Mouse (Mus musculus): Measurements from ENCODE around the gene Wipf1. TPM values are rescaled to one million over a fixed set of nuclear protein-coding genes. Genes with fewer than 3 reads are reported as not detected.

Gene Wipf1
- polyA plus RNA-seq, 1 experiment from 2014 or later = 10.9 TPM

GRCm38 (mm10) chr2:73385172-73385571, 144.4 kb downstream of the Wipf1 start:
- WGBS = 81% methylated on average over 4 of the region's 4 CpGs
- DNase-seq (ENCODE audit: low spot score) = no peak
- no peak overlapping the region for H3K27ac ChIP-seq (ENCODE audit: low read depth, low read length)
- H3K4me2 ChIP-seq (ENCODE audit: low read depth, low read length, severe bottlenecking) = no peak overlapping the region; the same call in 1 of the 2 replicates
- no peaks in the 10 kb centered on the region for H3K27me3 ChIP-seq (ENCODE audit: control insufficient read depth, insufficient read depth, low read length)
- H3K9me3 ChIP-seq (ENCODE audit: control insufficient read depth, low read length) = no peaks in the 10 kb centered on the region
- 0 out of 2 replicates have a peak, but pooled peaks cover 3% of the 10 kb centered on the region for H3K4me1 ChIP-seq (replicated peaks; ENCODE audit: control insufficient read depth, insufficient read depth, low read length)
- no peak overlapping the region for H3K9ac ChIP-seq (ENCODE audit: low read length)
- no peak for ATAC-seq (replicated peaks; ENCODE audit: low FRiP score)
- no peak overlapping the region for H3K4me3 ChIP-seq (ENCODE audit: low read depth, low read length)
- no peaks in the 10 kb centered on the region for H3K36me3 ChIP-seq (ENCODE audit: control insufficient read depth, insufficient read depth, low read length)

GRCm38 (mm10) chr2:73380298-73380975, 149.1 kb downstream of the Wipf1 start:
- Histone ChIP-seq H3K4me1 (replicated peaks; ENCODE audit: control insufficient read depth, insufficient read depth, low read length) (no peaks in the 10 kb centered on the region), H3K9me3 (ENCODE audit: control insufficient read depth, low read length) (no peaks in the 10 kb centered on the region), H3K36me3 (ENCODE audit: control insufficient read depth, insufficient read depth, low read length) (no peaks in the 10 kb centered on the region), H3K4me2 (ENCODE audit: low read depth, low read length, severe bottlenecking) (no peak overlapping the region), H3K27ac (ENCODE audit: low read depth, low read length) (no peak overlapping the region), H3K27me3 (ENCODE audit: control insufficient read depth, insufficient read depth, low read length) (no peaks in the 10 kb centered on the region), H3K9ac (ENCODE audit: low read length) (no peak overlapping the region), H3K4me3 (ENCODE audit: low read depth, low read length) (no peak overlapping the region)
- ATAC-seq (replicated peaks; ENCODE audit: low FRiP score) (no peak), DNase-seq (ENCODE audit: low spot score) (no peak)
- WGBS = 90% methylated on average over 9 of the region's 9 CpGs

DNA sequence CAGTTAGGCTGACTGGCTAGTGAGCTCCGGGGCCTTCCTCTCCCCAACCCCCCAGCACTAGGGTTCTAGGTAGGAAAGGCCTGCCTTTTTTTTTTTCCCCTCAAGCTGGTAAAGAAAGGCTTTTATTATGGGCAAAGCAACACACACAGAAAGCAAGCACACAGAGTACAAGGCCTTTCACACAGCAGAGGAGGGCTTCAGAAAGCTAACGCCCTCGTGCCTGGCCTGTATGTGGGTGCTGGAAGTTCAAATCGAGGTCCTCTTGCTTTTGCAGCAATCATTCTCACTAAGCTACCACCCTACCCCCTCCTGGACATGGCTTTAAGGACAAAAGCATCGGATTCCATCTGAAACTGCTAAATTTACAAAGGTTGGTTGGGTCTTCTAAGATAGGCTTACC, 149.9 kb downstream of the Wipf1 start:
- Histone ChIP-seq H3K9ac (ENCODE audit: low read length) (no peak overlapping the region), H3K36me3 (ENCODE audit: control insufficient read depth, insufficient read depth, low read length) (no peaks in the 10 kb centered on the region), H3K4me1 (replicated peaks; ENCODE audit: control insufficient read depth, insufficient read depth, low read length) (no peaks in the 10 kb centered on the region), H3K4me2 (ENCODE audit: low read depth, low read length, severe bottlenecking) (no peak overlapping the region), H3K27ac (ENCODE audit: low read depth, low read length) (no peak overlapping the region), H3K4me3 (ENCODE audit: low read depth, low read length) (no peak overlapping the region), H3K9me3 (ENCODE audit: control insufficient read depth, low read length) (no peaks in the 10 kb centered on the region), H3K27me3 (ENCODE audit: control insufficient read depth, insufficient read depth, low read length) (no peaks in the 10 kb centered on the region)
- ATAC-seq (replicated peaks; ENCODE audit: low FRiP score) (no peak), DNase-seq (ENCODE audit: low spot score) (no peak)
- 77% methylated on average over 5 of the region's 5 CpGs for WGBS

Other genes starting within 250 kb of the Wipf1 start
- 11.7 and 14.0 TPM in 2 replicates for gene Scrn3, start 217.1 kb downstream of the Wipf1 start, polyA plus RNA-seq (2014; fragmentation: Nextera tagmentation; extraction: Ambion mirVana)
- gene Cir1, start 217.0 kb downstream of the Wipf1 start, polyA plus RNA-seq (2014; fragmentation: Nextera tagmentation; extraction: Ambion mirVana) = 18.2 and 18.6 TPM in 2 replicates
- gene Gpr155, start 143.2 kb downstream of the Wipf1 start, polyA plus RNA-seq (2014; fragmentation: Nextera tagmentation; extraction: Ambion mirVana) = 2.6 and 2.7 TPM in 2 replicates
- gene Chrna1, start 50.6 kb upstream of the Wipf1 start, polyA plus RNA-seq (2014; fragmentation: Nextera tagmentation; extraction: Ambion mirVana) = 0.09 and 0.32 TPM in 2 replicates
- gene Chn1, start 245.6 kb upstream of the Wipf1 start, polyA plus RNA-seq (2014; fragmentation: Nextera tagmentation; extraction: Ambion mirVana) = 62.2 and 63.4 TPM in 2 replicates